Mouse (Mus musculus) lung, postnatal 0 days (tissue): ENCODE results near the gene Fam131a.

Experiments used
- CTCF ChIP-seq: IDR thresholded peaks from 2 replicates; pipeline ENCODE4 v1.5.1; 2016; ENCODE audit warnings: antibody characterized with exemption, mild to moderate bottlenecking
- EP300 ChIP-seq: IDR thresholded peaks from 2 replicates; pipeline ENCODE4 v1.6.1; 2016; ENCODE audit warnings: antibody characterized with exemption, mild to moderate bottlenecking, control low read depth

- no peak for TF ChIP-seq CTCF
- TF ChIP-seq EP300, result no peak
Measured at GRCm38 (mm10) chr16:20703699-20704400, 10.8 kb downstream of the Fam131a start.
